Mouse (Mus musculus) left cerebral cortex, adult 11 months (tissue): ENCODE results near the gene Afg1l.

Source experiments
- DNase-seq: peaks from one replicate; pipeline ENCODE4 v3.0.0; 2022; ENCODE audit warnings: low spot score

Afg1l gene

DNA sequence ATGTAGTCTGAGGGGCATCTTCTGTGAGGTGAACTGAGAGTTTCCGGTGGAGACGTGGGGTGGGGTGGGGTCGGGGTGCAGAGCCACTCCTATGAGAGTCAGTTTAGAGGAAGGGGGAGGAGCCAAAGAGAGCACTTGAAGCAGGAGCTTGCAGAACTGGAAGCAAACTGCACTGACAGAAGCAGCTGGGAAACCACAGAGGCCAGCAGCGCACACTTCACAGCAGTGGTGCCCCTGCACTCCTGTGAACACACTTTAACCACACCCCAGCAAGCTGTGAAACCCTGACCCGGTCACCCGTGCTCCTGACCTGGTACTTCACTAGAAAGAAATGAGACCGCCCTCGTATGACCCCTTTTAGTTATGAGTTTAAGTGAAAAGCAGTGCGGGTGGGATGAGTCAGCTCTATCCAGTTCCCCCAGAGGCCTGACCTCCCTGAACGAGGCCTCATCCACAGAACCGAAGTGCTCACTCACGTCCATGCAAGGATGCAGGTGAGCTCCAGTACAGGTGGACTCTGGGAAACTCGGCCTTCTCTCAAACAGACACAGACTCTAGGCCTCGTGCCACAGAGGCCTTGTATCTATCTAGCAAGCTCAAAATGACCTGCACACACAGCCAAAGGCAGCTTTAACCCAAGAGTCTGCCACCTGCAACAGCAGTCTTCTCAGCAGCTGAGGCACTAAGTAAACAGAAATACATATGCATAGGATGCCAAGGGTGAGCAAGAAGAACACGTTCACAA is 208.9 kb downstream of the Afg1l start:
- DNase-seq: no peak

- no peak for DNase-seq
Observed at GRCm38 (mm10) chr10:42267811-42268545, 210.4 kb downstream of the Afg1l start.

DNA sequence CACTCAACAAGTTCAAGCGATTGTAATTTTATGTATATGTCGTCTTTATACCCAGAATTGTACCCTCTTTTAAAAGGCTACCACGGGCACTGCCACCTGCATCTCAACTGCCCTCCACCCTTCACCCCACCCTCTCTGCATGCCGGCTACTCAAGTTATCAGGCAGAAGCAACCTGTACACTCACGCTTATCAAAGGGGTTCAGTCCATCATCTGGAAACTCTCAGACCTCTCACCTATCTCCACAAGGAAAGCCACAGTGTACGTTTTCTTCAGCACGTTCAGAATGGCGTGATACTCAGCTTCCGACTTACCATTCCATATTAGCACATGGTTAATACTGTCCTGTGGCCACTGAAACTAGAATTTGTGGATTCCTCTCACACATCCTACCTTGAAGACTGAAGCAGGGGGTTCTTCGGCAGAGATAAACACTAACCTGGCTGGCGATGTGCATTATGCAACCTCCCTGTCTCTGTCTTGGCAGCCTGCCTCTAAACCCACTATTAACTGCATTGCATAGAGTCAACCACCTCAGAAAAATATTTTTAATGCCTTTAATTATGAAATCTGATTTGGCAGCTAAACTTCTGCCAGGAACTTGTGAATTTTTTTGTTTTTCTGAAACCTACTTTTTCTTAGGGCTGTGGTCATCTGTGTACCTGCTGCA is 213.2 kb downstream of the Afg1l start:
- DNase-seq: no peak

- no peak for DNase-seq
Observed at GRCm38 (mm10) chr10:42264195-42264594, 214.2 kb downstream of the Afg1l start.

DNA sequence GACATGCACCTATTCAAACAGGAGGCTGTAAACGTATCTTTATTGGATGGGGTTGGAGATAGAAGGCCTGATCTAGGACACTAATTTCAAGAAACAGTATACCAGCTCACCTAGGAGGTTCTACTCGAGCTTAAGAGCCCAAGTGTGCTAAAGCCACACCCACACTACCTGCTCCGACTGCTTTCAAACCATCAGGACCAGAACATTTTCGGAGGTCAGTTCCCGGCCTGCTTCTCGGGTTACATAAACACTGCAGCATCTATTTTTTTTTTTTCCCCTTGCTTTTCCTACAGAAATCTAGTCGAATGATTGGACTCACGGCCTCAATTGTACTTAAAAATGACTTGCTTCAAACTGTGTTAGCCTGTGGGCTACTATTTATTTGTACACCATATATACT is 214.7 kb downstream of the Afg1l start:
- no peak for DNase-seq
